Mouse (Mus musculus) liver, adult 2 months (tissue): ENCODE measurements at regions not wholly inside any gene's neighbourhood (a gene's known extent, or its start where the extent isn't known, plus 50 kb on each side); places are given as distances from the start of the nearest gene placed in this dataset.

Experiments
- DNase-seq: peaks from one replicate; pipeline ENCODE4 v3.0.0-alpha.2; 2011; ENCODE audit warnings: low read depth, low spot score; ENCODE audit errors: extremely low read depth
- H3K27ac ChIP-seq: fragments of 200-500 bp; replicated peaks from 2 replicates; pipeline ENCODE4 v1.5.1; 2012; ENCODE audit warnings: low read depth, mild to moderate bottlenecking, control low read depth, inconsistent platforms, low read length; ENCODE audit not compliant: insufficient read depth
- H3K27me3 ChIP-seq: fragments of 200-500 bp; 2 replicates; pipeline ENCODE4 v1.6.1; 2012; ENCODE audit warnings: mild to moderate bottlenecking, moderate library complexity, low read length, inconsistent platforms; ENCODE audit not compliant: control insufficient read depth, insufficient read depth
- H3K36me3 ChIP-seq: fragments of 200-500 bp; 2 replicates; pipeline ENCODE4 v1.6.1; 2012; ENCODE audit warnings: low read length, inconsistent platforms; ENCODE audit not compliant: control insufficient read depth, insufficient read depth
- H3K4me1 ChIP-seq: fragments of 200-500 bp; 2 replicates; pipeline ENCODE4 v1.6.1; 2011; ENCODE audit warnings: low read length; ENCODE audit not compliant: control insufficient read depth, insufficient read depth
- H3K4me3 ChIP-seq: fragments of 200-500 bp; 2 replicates; pipeline ENCODE4 v1.5.1; 2011; ENCODE audit warnings: low read depth, mild to moderate bottlenecking, control low read depth, low read length, moderate library complexity; ENCODE audit not compliant: insufficient read depth
- H3K79me2 ChIP-seq: fragments of 200-500 bp; 2 replicates; pipeline ENCODE4 v1.6.1; 2012; ENCODE audit warnings: inconsistent platforms, mild to moderate bottlenecking, low read length, moderate library complexity; ENCODE audit not compliant: control insufficient read depth, insufficient read depth
- H3K9ac ChIP-seq: fragments of 200-500 bp; 2 replicates; pipeline ENCODE4 v1.6.1; 2012; ENCODE audit warnings: low read depth, mild to moderate bottlenecking, control low read depth, inconsistent platforms, low read length
- CTCF ChIP-seq: fragments of 200-500 bp; IDR thresholded peaks from 2 replicates; pipeline ENCODE4 v1.5.1; 2011; ENCODE audit warnings: low read depth, low read length, control low read depth
- POLR2A ChIP-seq: fragments of 200-500 bp; IDR thresholded peaks from 2 replicates; pipeline ENCODE4 v1.6.1; 2011; ENCODE audit warnings: low read length, control low read depth; ENCODE audit not compliant: insufficient read depth; ENCODE audit errors: extremely low read depth
- WGBS: fragments of 180-500 bp; shearing (Covaris S2); methylation state at CpG from one replicate; pipeline ENCODE4 v1.1.7; 2018; 5-methylcytosine and 5-hydroxymethylcytosine counted together

DNA sequence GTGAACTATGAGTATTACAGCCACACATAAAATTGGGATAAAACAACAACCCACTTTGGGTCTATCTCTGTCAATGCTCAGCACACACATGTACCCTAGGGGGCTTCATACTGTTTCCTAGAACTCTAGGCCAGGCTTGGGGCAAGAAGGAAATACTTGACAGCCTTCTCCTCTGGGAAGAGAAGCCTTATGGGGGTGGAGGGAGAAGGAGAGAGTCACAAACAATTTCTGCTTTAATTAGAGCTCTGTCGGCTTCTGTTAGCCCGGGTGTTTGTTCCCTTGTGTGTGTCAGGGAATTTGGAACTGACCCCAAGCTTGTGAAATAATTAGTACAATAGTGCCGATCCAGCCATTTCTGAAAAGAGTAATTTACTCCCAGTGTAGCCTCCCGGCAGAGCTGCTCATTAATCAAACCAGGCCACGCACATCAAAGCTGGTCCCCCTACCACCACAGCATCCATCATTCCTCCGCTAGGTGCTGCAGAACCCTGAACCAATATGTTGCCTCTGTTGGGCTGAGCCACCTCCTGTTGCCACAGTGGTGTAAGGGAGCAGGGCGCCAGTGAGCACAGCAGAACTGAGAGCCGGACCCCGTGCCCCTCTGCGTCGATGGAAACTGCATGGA lies 307.3 kb downstream of the Tmem114 start:
- TF ChIP-seq POLR2A (no peak), CTCF (no peak)
- Histone ChIP-seq H3K9ac (no peak overlapping the region), H3K27me3 (no peaks in the 10 kb centered on the region), H3K79me2 (no peaks in the 10 kb centered on the region), H3K36me3 (no peaks in the 10 kb centered on the region), H3K27ac (no peak overlapping the region), H3K4me1 (no peaks in the 10 kb centered on the region), H3K4me3 (no peak overlapping the region)
- DNase-seq = no peak
- WGBS = 75% methylated on average over 11 of the region's 11 CpGs

DNA sequence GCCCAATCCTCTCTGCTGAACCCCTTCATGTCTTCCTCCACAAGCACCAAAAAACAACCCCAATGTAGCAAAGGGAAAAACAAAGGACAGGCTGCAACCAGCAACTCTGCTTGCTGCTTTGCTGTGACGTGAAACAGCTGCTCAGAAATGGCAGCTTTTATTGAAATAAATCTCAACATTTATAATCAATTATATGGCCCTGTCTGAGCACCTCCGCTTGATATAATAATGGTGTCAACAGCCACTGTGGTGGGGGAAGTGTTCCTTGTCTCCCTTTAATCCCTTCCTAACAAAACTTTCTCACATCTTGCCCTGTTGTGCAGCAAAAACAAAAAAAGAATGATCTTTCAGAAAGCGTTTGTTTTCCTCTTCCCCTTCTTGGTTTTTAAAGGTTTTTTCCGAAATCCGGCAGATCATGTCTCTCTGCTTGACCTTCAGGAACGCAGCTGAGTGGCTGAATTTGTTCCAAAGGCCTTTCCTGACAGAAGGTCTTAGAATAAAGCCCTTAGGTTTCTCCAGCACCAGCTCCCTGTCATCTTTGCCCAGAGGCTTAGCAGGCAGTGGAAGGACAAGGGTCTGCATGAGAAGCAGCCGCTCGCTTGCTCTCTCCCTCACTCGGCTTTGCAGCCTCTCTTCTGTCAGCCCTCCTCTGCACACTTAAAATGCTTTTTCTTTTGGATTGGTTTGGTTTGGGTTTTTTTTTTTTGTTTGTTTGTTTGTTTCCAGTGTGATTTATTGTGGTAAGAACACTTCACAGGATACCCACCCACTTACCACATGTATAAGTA lies 313.4 kb downstream of the Tmem114 start:
- no peak overlapping the region for H3K9ac ChIP-seq
- H3K4me1 ChIP-seq = no peaks in the 10 kb centered on the region
- no peaks in the 10 kb centered on the region for H3K79me2 ChIP-seq
- no peak overlapping the region for H3K4me3 ChIP-seq
- DNase-seq = no peak
- H3K27me3 ChIP-seq = no peaks in the 10 kb centered on the region
- WGBS = 64% methylated on average over 9 of the region's 9 CpGs
- no peak for TF ChIP-seq POLR2A
- TF ChIP-seq CTCF = no peak
- no peak overlapping the region for H3K27ac ChIP-seq
- no peaks in the 10 kb centered on the region for H3K36me3 ChIP-seq

DNA sequence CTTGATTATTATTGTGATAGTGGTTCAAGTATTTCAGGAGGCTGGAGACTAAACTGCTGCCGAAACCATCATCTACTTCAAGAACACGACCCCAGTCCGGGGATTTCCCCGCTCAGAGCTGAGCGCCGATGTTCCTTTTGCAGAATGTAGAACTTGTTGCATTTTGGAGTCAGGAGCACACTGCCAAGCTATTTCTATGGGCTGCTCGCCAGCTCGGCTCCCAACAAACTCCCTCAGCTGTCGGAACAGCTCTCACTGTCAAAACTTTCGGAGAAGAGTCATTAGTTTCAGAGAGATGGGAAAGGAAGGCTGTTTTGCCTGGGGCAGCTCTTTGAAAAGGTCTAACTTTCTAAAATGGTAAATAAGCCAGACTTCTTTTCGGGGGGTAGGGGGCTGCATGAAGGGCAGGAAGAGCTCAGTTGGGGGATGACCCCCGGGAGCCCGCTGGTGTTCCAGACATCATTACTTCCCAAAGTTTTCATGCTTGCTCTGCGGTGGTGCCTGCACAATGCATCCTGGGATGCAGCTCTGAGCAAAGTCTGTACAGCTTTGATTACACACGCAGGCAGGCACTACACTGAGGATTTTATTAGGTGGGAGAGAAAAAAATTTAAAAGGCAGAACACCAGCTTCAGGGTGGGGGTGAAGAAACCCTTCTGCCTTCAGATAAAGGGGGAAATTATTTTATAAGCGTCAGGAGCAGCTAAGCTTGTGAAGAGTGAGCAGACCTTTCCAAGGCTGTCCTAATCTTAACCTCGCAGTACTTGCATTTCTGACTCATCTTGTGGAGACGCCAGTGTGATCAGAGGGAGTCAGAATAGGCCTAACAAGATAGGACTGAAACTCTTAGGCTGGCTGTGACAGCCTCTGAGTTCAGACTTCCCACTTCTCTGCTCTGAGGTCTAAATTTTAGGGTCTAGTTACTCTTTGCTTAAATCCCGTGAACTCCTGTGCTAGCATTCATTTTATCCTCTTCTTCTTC lies 316.5 kb downstream of the Tmem114 start:
- Histone ChIP-seq H3K27me3 (no peaks in the 10 kb centered on the region), H3K9ac (no peak overlapping the region), H3K4me1 (no peaks in the 10 kb centered on the region), H3K36me3 (no peaks in the 10 kb centered on the region), H3K79me2 (no peaks in the 10 kb centered on the region), H3K4me3 (no peak overlapping the region), H3K27ac (no peak overlapping the region)
- WGBS = 78% methylated on average over 19 of the region's 19 CpGs
- TF ChIP-seq CTCF (no peak), POLR2A (no peak)
- no peak for DNase-seq

DNA sequence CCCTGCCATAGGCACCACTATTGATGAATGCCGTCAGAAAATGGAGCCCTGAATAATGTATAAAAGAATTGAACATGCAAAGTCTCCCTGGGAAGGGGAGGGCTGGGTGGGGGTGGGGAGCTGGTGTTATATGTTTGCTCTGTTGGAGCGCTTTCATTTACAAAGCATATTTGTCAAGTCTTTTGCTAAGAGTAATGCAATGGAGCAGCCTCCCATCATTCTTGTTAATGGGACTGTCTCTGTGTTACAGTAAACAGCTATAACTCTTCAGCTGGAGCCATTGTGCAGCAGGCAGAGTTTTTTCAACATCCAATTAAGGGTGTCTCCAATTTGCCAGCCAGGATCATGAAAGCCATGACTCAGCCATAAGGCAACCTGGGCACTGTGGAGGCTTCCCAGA lies 345.9 kb downstream of the Tmem114 start:
- TF ChIP-seq POLR2A (no peak), CTCF (no peak)
- no peaks in the 10 kb centered on the region for H3K27me3 ChIP-seq
- WGBS = 80% methylated on average over 2 of the region's 2 CpGs
- H3K27ac ChIP-seq = no peak overlapping the region
- no peaks in the 10 kb centered on the region for H3K4me1 ChIP-seq
- DNase-seq = no peak
- no peak overlapping the region for H3K4me3 ChIP-seq
- H3K36me3 ChIP-seq = no peaks in the 10 kb centered on the region
- H3K79me2 ChIP-seq = no peaks in the 10 kb centered on the region
- H3K9ac ChIP-seq = no peak overlapping the region

DNA sequence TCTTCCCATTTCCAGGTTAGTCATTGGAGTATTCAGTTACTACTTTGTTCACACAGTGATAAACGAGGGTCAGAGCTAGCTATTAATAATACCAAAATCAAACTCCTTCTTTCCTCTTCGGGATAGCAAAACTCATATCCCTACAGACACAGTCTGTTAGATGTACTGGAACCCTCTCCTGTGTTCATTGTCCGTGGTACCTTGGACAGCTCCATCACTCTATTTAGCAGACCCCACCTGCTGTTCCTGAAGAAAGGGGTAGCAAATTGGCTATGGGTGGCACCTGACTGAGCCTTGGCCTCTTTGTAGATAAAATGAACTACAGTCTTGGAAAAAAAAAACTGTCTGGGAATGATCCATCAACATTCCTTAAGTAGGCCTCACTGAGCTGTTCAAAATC lies 346.5 kb downstream of the Tmem114 start:
- H3K4me1 ChIP-seq = no peaks in the 10 kb centered on the region
- 59% methylated on average over 3 of the region's 3 CpGs for WGBS
- H3K79me2 ChIP-seq = no peaks in the 10 kb centered on the region
- DNase-seq = no peak
- no peak overlapping the region for H3K9ac ChIP-seq
- no peaks in the 10 kb centered on the region for H3K36me3 ChIP-seq
- TF ChIP-seq CTCF (no peak), POLR2A (no peak)
- H3K27ac ChIP-seq = no peak overlapping the region
- no peak overlapping the region for H3K4me3 ChIP-seq
- H3K27me3 ChIP-seq = no peaks in the 10 kb centered on the region
